Mouse (Mus musculus) urinary bladder, adult 2 months (tissue): ENCODE measurements around the gene Rabgap1l. TPM values are rescaled to one million over a fixed set of nuclear protein-coding genes. Genes with fewer than 3 reads are reported as not detected.

Experiments used
- DNase-seq: peaks from one replicate; pipeline ENCODE4 v3.0.0; 2022; ENCODE audit warnings: low spot score
- polyA plus RNA-seq: library from polyadenylated mRNA; depleted of rRNA; stranded (reverse); fragments of >200 nt; gene quantifications from 2 replicates; pipeline ENCODE4 v1.2.3, GENCODE M21; 2012

The Rabgap1l gene
- polyA plus RNA-seq, 1 experiment, result 47.3 TPM

- DNase-seq, result no peak
Observed at GRCm38 (mm10) chr1:160377337-160378336, 415.4 kb downstream of the Rabgap1l start.

DNA sequence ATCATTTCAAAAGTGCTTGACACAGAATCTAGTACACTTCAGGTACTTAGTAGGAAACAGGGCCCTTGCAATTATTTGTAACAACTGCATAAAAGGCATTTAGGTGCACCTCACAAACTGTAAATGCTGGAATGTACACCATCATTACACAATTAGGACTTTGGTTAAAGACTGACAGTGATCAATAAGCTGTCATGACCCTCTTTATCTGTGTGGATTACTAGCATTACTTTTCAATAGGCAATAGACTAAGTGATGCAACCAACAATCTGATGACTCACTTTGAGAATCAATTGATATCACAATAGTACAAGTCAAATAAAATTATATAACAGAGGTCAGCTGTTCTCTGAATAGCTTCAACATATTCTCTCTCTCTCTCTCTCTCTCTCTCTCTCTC lies 418.5 kb downstream of the Rabgap1l start:
- DNase-seq, result no peak

DNA sequence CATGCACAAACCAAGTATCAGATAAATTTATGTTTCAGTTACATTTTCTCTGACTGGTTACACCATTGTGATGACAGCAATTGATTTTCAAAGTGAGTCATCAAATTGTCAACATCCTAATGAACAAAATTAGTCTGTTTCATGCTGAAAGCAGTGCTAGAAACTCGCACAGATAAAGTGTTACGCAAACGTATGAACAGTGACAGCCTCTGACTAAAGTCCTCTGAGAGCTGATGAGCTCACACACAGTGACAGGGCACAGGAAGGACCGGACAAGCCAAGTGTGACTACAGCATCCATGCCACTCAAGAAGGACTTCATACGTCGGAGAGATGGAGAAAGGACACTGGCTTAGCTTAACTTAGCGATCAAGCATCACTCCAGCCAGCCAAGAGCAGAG lies 419.7 kb downstream of the Rabgap1l start:
- DNase-seq, result no peak

GRCm38 (mm10) chr1:160371696-160372095 lies 421.3 kb downstream of the Rabgap1l start:
- DNase-seq, result no peak

- DNase-seq, result no peak
Observed at GRCm38 (mm10) chr1:160370552-160370951, 422.5 kb downstream of the Rabgap1l start.

DNA sequence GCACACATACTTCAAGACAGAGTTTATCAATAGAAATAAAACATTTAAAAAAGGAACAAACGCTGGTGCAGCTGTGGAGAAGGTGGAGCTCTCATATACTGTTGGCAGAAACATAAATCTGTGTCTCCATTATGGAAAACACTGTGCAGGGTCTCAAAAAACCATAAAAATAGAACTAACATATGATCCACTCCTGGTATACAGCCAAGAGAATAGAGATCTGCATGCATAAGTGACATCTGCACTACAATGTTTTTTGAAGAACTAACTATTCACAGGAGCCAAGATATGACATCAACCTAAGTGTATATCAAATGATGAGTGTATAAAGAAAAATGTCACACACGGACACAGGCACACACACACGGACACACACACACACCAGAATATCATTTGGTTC lies 426.4 kb downstream of the Rabgap1l start:
- DNase-seq, result no peak

DNA sequence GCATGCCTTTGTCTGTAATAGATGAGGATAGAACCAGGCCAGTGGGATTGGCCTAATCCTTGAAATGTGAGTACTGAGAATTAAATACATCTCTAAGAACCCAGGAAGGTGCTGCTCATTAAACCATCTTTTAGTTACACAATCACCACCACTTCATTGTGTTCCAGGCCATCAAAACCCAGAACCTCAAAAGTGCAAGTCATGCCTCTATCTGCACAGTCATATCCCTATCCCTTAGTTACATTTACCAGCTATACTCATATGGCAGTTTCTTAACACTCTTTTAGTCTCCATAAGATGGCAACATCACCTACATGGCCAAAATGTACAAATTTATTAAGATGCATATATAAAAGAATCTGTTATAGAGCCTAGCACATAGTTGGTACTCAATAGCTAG lies 435.7 kb downstream of the Rabgap1l start:
- DNase-seq, result no peak

DNA sequence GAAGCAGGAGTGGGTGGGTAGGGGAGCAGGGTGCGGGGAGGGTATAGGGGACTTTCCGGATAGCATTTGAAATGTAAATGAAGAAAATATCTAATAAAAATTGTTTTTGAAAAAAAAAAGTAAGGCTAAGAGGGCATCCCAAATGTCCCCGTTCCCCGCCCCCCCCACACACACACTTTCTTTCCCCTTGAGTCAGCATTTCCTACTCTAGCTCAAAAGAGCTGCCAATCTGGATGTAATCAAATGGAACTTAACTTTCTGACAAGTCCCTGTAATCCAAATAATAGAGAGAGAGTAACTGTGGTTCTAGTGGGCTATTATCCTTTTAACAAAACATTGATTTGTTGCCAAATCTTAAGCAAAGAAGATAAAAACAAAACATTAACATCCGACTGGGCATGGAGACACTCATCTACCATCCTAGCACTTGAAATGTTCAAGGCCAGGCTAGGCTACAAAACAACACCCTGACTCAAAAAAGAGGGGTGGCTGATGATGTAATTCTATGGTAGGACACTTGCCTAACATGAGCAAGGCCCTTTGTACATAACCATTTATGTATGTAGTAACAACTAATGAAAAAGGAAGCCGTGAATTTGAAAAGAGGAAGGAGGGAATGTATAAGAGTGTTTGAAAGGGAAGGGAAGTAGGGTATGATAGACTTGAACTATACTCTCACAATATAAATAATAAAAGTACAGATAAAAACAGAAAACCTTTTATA lies 439.1 kb downstream of the Rabgap1l start:
- DNase-seq, result no peak

- no peak for DNase-seq
Observed at GRCm38 (mm10) chr1:160352309-160352708, 440.7 kb downstream of the Rabgap1l start.

- DNase-seq, result no peak
Observed at GRCm38 (mm10) chr1:160351880-160352234, 441.2 kb downstream of the Rabgap1l start.

DNA sequence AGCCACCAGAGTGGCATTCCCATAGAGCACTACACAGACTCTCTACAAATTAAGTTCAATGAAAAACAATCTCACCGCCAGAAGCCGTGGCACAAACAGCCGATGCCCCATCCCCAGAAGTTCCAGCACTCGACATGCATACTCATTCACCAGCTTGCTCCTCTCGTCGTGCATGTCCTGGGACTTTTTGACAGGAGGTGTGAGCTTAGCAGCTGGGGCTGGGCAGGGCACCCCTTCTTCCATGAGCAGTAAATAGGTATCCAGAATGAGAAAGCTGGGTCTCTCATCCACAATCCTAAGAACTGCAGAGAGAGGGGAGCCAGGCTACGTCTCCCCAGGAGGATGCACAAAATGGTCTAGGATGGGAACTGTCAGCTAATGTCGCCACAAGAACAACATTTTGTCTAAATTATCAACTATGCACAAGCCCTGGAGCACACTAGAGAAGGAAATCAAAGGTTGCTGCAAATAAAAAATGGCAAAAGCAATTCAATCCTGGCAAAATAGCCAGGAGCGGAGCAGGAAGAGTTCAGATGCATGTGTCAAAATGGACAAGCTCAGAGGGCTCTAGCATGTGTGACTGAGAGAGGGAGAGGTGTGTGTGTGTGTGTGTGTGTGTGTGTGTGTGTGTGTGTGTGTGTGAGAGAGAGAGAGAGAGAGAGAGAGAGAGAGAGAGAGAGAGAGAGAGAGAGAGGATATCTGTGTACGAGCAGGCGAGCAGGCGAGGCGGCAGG lies 441.7 kb downstream of the Rabgap1l start:
- no peak for DNase-seq

- DNase-seq, result no peak
Observed at GRCm38 (mm10) chr1:160340653-160341052, 452.4 kb downstream of the Rabgap1l start.

- no peak for DNase-seq
Observed at GRCm38 (mm10) chr1:160339374-160339773, 453.6 kb downstream of the Rabgap1l start.

DNA sequence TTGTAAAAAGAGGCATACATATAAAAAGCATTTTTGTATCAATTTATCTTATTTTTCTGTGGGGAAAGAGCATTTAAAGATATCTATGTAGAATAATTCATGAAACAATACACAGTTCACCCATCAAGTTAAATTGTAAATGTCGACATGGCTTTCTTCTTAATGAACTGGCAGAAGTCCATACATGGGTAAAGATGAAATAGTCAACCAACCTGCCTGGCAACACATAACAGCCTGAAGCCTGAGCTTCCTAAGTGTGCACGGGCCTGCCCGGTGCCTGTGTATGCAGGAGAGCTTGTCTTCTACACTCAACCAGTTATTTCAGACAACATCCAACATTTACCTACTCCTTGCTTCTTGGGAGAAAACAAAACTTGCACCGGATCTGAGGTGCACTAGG lies 458.2 kb downstream of the Rabgap1l start:
- no peak for DNase-seq

GRCm38 (mm10) chr1:160330828-160331227 lies 462.2 kb downstream of the Rabgap1l start:
- DNase-seq, result no peak

GRCm38 (mm10) chr1:160330222-160330621 lies 462.8 kb downstream of the Rabgap1l start:
- no peak for DNase-seq

- DNase-seq, result no peak
Observed at GRCm38 (mm10) chr1:160329788-160330187, 463.2 kb downstream of the Rabgap1l start.

GRCm38 (mm10) chr1:160327531-160327930 lies 465.5 kb downstream of the Rabgap1l start:
- DNase-seq, result no peak

DNA sequence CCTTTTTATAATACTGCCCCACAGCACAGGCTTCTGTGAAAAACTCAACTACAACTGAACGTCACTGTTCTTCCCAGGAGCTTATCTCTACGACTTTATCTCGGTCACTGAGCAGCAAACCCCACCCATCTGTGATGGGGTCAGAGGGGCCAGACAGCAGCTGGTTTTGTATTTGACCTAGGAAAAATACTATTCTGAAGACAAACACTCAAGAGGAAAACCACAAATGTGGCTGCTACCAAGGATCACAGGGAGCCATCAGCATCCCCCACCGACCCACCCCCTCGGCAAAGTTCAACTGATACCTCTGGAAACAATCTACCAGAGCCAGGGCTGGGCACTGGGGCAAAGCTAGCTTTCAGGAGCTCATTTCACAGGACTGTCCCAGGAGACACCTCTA lies 467.5 kb downstream of the Rabgap1l start:
- DNase-seq, result no peak

GRCm38 (mm10) chr1:160320690-160321089 lies 472.3 kb downstream of the Rabgap1l start:
- no peak for DNase-seq

DNA sequence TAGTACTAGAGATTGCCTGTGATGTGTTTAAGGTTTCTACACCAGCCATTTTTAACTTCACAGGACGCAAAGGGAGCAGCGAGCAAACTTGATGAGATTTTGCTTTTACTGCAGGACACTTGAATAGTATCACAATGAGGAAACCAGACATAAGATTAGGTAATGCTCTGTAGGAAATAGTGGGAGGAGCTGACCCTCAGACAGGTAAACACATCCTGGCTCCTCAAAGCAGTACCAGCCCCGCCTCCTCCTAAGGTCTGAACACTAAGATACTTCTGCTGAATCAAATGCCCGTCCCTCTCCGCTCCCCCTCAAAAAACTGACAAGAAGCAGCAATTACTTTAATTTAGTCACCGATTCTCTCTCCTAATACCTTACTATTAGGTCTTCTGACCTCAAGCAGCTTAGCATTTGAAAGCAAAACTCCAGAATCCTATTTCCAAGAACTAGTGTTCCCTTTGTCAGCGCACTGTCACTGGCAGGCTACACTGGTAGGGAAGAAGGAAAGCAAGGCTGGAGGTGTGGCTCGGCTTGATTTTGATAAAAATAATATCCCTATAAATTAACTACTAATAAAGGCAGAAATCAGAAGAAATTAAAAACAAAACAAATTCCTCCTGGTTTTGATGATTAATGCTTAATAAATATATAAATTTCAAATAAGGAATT lies 474.8 kb downstream of the Rabgap1l start:
- no peak for DNase-seq

DNA sequence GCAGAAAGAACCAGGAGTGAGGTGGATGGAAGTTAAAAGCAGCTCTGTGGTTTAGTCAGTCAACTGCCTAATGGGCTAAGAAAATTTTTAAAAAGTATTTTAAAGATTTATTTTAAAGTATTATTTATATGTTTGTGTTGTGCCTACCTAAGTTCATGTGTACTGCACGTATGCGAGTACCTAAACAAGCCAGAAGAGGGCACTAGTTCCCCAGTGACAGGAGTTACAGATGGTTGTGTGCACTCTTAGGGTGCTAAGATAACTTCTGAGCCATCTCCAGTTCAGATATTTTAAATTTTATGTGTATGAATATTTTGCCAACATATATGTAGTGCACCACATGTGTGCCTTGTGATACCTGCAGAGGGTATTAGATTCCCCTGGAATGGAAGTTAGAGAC lies 476.8 kb downstream of the Rabgap1l start:
- DNase-seq, result no peak
